Mouse (Mus musculus) cerebral cortex, adult 2 months (tissue): ENCODE data around the gene Myo9b.

Experiments used
- WGBS: fragments of 180-500 bp; shearing (Covaris S2); methylation state at CpG from one replicate; pipeline ENCODE4 v1.1.7; 2018; 5-methylcytosine and 5-hydroxymethylcytosine counted together

The Myo9b gene

DNA sequence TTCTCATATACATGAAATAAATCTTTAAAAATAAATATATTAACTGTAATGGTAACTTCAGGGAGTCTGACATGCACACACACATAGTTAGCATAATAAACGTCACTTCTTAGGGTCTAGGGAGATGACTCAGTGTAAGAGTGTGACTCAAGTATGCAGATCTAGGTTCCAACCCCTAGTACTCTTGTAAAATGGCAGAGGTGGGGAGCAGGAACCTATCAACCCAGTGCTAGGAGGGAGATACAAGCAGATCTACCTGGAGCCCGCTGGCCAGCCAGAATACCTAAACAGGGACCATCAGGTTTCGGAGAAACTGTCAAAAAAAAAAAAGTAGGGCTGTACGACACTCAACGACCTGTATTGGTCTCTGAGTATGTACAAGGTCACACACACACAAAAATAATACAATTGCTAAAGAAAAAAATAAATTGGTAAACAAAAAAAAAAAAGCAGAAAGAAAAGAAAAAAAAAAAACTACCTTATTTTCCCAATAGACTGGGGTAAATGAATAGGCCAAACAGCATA lies 98.3 kb downstream of the Myo9b start:
- 10% methylated on average over 5 of the region's 5 CpGs for WGBS

DNA sequence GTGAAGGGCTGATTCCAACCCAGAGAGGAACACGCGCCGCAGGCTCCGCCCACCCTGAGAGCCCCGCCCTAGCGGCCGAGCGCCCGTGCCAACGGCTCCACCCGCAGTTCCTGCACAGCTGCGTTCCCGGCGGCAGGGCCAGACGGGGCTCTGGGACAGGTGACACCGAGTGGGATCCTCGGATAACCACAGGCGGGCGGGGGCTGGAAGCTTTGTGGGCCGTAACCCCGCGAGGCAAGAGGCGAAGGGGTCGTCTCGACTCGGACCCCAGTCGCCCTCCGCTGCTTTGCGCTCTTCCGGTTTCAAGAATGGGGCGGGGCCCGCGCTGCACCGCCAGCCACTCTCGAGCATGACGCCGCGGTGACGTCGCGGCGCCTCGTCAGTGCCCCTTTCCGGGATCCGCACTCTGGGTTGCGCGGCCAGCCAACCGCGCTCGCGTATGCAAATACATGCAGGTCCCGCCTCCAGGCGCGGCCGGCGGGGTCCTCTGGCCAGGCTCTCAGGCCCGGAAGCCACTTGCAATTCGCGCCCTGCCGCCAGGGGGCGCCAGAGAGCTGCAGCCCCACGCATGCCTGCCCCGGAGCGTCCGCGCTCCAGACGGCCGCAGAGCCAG lies 98.8 kb downstream of the Myo9b start, which contains the start of gene Ocel1:
Gene Ocel1 (plus strand): TSS at position 63 of the 613 bp plus-strand sequence.
- under 1% methylated on average over 68 of the region's 68 CpGs for WGBS

DNA sequence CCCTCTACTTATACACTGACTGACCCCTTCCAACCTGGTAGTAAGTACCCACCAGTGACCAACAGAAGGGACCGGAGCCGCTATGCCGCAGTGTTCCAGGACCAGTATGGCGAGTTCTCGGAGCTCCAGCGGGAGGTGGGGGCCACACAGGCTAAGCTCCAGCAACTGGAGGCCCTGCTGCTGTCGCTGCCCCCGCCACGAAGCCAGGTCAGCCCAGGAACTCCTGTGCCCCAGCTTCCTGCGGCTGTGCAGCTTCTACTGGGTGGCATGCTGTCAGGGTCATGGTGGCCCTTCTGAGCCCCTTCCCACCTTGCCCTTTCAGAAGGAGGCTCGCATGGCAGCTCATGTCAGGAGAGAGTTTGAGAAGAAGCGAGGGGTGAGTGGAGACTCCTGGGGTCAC lies 99.9 kb downstream of the Myo9b start:
- WGBS: 89% methylated on average over 12 of the region's 12 CpGs

DNA sequence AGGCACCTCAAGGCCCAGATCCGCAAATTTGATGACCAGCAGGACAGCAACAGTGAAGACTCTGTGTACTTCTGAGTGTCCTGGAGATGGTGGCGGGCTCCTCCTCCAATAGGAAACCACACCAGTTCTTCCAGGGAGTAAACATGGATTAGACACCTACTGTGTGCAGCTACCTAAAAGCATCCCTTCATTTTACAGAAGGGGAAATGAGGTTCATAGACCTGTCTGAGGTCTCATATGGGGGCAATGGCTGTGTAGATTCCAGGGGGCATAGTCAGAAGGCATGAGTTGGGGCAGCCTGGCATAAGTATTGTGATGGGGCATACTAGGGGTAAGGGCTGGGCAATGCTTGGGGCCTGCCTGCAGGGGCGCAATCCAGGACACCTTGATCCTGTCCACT lies 100.5 kb downstream of the Myo9b start:
- WGBS: 91% methylated on average over 3 of the region's 3 CpGs

DNA sequence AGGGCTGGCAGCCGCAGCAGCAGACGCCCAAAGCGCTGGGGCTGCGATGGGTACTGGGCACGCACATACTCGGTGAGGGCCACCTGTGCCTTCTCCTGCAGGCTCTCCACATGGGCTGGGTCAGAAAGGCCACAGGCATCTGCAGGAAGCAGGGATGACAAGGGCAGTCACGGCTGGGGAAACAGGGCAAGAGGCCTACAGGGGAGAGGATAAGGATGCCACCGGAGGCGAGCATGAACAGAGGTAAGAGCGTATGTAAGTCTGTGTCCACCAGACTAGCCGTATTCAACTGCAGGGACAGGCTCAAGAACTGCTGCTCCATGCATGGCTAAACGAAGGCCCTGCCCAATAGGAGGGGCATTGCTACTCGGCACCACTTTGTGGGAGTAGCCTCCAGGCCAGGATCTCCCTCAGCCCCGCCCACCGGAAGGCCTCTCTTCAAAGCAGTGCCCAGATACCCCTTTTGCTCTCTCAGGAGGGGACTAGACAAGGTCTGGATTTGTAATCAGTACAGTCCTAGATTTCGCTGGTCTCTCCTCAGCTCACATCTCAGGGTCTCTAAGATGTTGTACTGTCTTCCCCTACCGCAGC lies 102.2 kb downstream of the Myo9b start:
- 80% methylated on average over 17 of the region's 17 CpGs for WGBS

DNA sequence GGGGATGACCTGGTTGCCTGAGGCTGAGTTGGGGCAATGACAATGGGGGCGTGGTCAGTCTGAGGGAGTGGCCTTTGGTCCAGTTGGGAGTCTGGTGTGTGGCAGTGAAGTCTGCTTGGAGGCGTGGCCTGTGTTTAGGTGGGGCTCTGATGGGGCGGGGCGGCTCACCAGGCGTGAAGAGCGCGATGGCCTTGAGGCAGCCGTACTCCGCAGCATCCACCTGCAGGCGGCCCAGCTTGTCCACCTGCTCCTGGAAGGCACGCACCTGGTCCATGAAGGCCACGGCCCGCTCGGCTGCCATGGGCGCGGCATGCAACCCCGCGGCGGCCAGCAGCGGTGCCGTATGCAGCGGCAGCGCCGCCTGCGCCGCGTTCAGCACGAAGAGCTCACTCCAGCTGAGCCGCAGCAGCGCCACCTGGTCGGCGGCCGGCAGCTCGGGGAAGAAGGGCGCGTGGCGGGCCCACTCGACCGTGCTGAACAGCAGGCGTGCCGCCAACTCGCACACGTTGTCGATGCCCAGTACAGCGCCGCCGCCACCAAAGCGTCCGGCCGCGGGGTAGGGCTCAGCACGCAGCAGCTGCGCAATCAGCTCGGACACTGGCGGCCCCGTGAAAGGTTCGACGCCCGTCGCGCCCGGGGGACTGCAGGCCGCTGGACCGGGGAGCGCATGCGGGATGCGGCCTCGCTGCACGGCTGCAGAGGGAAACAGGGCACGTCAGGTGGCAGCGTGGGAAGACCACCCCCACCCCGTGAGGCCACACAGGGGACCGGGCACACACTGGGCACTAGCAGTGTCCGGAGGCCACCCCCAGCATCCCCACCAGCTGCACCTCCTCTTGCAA lies 103.3 kb downstream of the Myo9b start:
- WGBS: 24% methylated on average over 74 of the region's 74 CpGs

DNA sequence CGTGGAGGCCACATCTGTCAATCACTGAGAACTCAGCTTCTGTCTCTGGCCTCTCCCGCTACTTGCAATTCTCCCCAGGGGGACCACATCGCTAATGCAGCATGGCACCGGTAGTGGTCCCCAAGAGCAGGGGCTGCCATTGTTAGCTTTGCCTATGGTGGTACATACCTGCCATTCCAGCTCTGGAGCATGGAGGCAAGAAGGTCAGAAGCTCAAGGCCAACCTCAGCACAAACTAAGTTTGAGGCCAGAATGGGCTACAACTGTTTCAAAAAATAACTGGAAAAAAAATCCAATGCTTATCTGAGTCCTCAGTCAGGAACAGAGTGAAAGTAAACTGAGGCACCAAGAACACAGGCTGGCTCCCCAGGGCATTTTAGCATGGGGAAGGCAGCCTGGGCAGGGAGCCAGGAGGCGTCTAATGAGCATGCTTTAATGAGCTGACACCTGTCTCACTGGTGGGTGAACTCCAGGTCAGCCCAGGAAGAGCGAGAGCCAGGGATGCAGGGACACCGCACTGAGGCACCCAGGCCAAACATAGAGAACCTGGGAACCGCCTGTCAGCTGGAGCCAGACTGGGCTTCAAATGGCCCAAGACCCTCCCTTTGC lies 104.0 kb downstream of the Myo9b start:
- 57% methylated on average over 8 of the region's 8 CpGs for WGBS

DNA sequence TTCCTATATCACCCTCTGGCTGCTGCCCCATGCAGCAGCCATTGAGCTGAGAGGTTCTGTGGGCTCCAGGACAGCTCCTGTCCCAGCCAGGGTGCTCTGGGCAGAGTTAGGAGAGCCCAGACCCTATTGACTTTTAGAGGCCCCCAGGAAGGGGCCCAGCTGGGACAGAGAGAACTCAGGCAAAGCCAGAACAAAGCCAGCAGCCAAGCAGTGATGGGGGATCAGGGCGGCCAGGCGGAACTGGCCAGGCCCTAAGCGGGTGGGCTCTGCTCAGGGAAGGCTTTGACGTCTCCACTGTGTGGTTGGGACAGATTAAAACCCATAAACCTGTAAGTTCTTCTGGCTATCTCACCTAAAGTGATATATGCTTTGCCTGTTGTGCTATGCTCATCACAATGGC lies 106.5 kb downstream of the Myo9b start:
- 82% methylated on average over 4 of the region's 4 CpGs for WGBS

DNA sequence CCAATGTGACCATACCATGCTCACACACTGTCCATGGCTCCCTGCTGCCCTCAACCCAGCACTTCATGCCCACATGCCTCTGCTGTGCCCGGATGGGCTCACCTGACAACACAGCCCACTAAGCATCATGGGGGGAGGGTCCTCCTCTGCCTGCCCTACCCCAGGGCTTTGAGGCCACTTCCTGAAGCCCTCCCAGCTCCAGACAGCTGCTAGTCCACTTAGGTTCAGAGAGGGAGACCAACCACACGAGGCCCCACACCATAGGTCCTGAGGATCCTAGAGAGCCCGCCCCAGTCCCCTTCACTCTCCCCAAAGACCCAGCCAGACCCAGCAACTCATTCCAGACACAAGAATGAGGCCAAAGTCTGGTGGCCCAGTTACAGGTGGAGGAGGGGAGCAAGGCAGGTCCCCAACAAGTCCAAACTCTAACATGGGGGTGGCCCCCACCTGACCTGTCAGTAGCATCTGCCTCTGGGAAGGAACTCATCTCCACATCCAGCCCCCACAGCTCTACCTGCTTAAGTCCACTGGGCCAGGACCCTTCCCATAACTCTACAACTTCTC lies 107.1 kb downstream of the Myo9b start:
- WGBS: 79% methylated on average over 3 of the region's 3 CpGs

DNA sequence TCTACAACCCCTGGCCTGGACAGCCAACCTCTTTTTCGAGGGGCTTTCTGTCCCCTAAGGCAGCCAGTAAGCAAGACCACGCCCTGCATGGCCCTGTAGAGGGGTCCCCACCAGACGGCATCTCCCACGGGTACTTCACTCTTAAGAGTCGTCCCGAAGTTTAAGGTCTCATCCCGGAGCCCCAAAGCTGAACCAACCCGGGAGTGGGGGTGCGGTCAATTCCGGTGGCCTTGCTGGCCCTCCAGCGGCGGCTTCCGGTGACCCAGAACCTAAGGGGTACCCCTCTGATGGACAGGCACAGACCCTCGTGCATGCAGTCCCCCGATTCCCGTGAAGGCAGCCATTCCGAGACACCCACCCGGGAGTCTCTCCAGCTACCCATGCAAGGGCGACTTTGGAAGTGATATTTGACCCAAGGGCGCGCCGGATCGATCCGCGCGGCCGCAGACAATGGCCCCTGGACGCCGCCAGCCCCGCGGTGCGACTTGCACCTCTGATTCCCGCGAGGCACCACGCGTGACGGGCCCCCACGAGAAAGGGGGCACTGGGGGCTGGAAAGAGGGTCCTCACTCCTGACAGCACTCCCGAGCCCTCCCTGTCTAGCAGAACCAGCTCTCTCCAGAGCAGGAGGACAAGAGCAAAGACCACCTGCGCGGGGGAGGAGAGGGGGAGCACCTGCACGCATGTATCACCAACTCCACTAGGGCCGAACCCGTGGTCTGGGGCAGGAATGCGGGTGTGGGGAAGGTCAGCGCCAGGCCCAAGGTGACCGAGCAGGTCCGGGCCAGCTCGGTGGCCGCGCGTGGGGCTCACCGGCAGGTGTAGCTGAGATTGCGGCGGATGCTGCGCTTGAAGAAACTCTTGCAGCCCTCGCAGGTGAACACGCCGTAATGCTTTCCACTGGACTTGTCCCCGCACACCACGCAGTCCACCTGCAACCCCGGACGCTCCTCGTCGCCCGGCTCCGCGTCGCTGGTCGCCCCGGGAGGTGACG lies 108.0 kb downstream of the Myo9b start:
- WGBS: 2% methylated on average over 72 of the region's 72 CpGs

DNA sequence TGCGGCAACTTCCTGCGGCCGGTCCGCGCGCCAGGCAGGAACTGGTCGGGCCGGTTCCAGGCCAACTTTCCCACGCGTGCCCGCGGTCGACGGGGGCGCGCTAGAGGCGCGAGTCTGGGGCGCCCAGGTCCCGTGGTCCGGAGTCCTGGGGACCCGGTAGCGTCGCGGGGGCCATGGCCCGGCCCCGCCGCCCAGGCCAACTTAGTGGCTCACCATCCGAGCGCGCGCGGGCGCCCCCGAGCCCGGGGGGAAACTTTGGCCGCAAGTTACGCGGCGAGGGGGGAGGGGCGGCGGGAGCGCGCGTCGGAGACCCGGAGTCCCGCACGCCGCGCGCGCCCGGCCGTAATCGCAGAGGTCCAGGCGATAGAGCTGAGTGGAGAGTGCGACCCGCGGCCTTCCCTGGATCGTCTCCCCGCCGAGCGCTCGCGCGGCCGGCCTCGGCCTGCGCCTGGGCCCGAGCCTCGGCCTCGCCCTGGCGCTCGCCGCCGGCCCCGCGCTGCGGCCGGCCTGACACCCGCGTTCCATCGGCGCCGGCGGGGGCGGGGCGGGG lies 109.0 kb downstream of the Myo9b start, which contains the start of gene Nr2f6:
Gene Nr2f6 (minus strand): TSS at position 540 of the 550 bp plus-strand sequence.
- under 1% methylated on average over 88 of the region's 89 CpGs for WGBS

DNA sequence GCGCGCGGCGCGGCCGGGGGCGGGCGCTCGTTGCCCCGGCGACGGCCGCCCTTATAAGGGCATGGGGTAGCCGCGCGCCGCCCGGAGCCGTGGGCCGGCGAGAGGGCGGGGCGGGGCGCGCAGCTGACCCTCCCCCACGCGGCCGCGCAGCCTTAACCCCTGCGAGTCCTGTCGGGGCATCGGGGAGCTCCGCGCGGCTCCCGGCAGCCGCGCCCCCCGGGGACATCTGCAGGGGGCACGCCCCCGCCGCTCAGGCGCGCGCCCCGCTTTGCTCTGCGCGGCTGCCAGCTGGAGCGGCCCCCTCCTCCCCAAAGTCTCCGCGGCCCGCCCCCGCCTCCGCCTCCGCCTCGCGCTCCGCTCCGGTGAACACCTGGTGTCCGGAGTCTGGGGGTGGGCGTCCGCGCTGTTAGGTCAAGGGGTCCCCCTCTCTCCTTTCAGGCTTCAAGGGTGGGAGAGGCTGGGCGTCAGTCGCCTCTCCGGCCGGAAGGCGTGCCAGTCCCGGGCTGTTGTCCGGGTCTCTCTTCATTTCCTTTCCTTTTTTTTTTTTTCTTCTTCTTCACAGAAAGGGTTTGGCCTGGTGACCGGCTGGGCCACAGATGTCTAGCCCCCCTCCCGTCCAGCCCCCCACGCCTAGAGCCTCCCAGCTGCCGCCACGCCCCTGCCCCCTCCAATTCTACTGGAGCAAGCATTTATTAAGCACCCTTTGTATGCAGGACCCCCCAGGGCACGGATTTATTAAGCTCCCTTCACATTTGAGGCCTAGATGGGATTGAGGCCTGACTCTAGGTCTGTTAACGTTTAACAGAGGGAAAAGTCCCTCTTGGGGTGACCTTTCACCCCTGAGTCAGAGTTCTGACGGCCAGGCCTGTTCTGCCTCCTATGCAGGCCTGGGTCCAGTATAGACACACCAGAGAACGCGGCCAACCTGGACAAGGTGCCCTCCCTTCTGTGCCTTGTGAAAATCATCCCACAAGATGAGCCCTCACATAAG lies 109.8 kb downstream of the Myo9b start:
- WGBS: 3% methylated on average over 75 of the region's 80 CpGs

DNA sequence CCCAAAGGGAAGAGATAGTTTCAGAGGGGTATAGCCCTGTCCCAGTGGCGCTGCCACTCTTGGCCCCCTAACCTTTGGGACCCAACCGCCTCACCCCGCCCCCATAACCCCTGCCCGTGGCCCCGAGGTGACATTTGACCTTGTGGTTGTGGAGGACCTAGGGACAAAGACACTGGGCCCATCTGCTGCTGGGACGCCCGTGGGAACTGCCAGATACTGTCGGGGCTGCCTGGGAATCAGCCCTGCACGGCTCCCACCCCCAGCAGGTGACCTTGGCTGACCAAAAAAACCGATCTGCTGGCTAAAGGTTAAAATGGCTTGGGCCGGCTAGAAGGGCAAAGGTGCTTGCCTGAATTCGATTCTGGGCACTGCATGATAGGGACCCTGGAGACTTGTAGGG lies 110.9 kb downstream of the Myo9b start:
- WGBS: 57% methylated on average over 12 of the region's 12 CpGs

DNA sequence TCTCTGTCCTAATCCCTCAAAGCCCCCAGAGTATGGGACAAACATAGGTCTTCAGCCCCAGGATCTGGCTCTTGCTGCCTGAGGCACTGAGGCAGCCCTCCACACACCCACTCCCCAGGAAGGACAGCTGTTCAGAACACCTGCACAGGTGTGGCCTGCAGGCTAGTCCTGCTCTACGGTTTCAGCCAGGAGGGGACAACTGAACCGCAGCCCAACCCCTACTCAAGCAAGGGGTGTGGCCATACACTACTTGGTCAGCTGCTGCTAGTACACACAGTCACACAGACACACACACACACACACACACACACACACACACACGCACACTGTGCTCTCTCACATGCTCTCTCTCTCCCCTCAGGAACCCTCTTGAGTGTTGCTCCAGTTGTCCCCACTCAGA lies 111.3 kb downstream of the Myo9b start:
- WGBS: 82% methylated on average over 3 of the region's 3 CpGs

DNA sequence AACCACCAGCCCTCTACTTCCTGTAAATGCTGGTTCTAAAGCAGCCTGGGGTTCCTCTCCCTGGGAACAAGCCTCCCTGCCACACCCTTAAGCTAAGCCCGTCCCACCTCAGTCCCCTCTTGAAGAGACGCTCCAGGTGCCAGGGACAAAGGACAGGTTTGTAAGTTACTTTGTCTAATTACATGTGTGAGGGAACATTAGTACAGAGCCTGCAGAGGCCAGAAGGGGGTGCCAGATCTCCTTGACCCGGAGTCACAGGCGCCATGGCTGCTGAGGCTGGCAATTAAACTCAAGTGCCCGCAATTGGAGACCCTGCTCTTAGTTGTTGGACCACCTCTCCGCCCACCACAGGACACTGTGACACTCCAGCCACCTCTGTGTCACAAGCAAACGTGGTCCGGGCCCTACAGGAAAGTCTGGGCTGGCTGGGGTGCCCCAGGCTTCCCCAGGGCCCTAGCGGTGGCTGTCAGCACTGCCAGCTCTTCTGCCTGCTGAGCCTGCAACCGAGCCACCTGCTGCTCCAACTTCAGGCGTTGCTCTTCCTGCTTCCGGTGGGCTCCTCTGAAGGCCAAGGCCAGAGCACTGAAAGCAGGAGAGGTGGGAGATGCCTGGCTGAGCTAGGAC lies 112.8 kb downstream of the Myo9b start:
- 79% methylated on average over 12 of the region's 12 CpGs for WGBS

DNA sequence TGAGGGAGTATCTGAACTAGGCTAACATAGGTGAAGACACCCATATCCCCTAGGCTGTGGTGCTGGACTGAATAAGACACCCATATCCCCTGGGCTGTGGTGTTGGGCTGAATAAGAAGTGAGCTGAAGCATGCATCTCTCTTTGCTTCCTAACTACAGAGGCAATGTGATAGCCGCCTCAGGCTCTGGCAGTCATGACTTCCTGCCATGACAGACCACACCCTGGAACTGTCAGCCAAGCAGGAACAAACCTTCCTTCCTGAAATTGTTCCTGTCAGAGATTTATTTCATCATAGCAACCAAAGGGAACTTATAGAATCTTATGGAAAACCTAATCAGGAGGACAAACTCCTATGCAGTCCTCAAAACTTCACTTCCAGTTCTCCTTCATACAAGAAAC lies 115.8 kb downstream of the Myo9b start:
- 81% methylated on average over 1 of the region's 1 CpGs for WGBS

DNA sequence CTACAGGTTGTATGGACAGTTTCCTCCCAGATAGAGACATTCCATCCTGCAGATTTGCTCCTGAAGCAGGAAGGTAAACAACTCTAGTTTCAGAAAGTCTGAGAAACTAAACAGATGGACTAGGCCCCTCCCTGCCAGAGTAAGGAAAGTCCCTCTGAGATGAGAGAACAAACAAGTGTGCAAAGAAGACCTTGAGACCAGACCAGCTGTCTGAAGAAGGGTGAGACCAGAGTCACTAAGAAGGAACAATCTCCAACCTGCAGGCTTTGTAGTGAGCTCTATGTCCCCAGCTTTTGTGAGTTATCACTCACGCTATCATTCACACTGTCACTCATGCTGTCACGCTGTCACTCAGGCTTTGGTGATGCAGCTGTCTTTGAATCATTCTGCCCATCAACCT lies 119.2 kb downstream of the Myo9b start:
- 99% methylated on average over 2 of the region's 2 CpGs for WGBS

DNA sequence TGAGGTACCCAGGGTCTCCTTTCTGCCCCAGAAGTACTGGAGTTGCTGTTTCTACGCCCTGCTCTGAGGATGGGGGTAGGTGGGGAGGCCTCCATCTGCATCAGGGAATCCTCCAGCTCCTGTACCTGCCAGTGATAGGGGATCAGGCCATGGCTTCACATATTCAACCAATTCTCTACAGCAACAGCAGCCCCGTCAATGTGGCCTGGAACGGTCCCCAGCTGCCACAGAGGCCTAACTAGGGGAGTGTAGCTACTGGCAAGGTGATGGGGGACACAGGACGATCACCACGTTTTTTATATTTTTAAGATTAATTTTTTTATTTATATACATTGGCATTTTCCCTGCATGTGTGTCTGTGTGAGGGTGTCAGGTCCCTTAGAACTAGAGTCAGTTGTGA lies 119.9 kb downstream of the Myo9b start:
- 81% methylated on average over 5 of the region's 5 CpGs for WGBS

DNA sequence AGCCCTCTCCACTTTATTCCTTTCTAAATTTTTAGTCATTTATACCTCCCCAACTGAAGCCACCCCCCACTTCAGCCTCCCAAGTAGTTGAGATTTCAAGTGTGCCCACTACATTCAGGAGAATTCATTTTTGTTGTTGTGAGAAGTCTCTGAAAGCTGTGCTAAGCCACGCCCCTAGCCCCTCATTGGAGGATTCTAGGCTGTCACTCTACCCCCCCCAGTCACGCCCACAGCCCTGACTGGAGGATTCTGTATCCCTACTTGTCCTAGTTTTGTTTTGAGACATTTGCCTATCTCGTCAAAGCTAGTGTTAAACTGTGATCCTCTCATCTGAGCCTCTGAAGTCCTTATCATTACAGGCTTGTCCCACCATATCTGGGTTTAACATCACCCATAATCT lies 120.4 kb downstream of the Myo9b start:
- 22% methylated on average over 3 of the region's 3 CpGs for WGBS
